Mouse (Mus musculus) embryo, embryonic 11 days (tissue): Measurements from ENCODE around the gene Actr8.

Experiments
- DNase-seq: peaks from one replicate; pipeline ENCODE4 v3.0.0-alpha.2; 2015

Gene Actr8

GRCm38 (mm10) chr14:30041836-30042235, 63.7 kb downstream of the Actr8 start:
- DNase-seq = no peak

DNA sequence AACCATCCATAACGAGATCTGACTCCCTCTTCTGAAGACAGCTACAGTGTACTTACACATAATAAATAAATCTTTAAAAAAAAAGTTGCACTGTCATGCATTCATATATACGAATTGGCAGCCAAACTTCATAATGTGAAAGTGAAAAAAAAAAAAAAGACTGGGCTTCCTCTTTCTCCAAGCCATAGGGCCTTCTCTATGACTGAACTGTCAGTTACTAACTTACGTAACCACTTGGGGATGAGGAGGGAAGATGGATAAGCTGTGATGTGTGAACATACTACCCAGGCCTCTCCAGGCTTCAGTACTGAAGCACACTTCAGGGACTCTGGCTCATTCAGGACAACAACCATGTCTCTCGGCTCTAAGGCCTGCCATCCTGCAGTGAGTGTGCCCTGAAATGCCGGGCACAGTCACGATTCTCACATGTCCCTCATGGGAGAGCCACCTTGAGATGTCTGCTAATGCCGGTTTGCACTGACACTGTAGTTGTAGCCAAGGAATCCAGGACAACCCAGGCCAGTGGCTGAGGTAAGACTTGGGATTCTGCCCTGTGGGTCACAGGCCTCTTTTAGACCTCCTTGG, 65.3 kb downstream of the Actr8 start:
- DNase-seq = no peak

DNA sequence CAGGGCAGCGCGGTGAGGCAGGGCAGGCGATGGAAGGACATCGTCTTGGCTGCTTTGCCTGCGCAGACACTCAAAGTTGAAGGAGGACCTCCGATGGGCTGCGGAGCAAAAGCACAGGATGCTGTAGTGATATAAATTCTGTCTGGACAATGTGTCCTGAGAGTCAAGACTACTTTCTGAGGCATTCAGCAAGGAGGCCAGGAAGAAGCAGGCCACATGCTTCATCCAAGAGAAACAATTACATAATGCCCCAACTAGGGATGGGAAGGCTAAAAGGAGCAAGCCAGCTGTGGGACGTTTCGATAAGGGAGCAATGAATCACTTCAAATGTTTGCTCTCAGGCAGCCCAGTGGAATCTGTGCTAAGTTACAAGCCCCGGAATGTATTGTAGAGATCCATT, 67.1 kb downstream of the Actr8 start:
- no peak for DNase-seq

DNA sequence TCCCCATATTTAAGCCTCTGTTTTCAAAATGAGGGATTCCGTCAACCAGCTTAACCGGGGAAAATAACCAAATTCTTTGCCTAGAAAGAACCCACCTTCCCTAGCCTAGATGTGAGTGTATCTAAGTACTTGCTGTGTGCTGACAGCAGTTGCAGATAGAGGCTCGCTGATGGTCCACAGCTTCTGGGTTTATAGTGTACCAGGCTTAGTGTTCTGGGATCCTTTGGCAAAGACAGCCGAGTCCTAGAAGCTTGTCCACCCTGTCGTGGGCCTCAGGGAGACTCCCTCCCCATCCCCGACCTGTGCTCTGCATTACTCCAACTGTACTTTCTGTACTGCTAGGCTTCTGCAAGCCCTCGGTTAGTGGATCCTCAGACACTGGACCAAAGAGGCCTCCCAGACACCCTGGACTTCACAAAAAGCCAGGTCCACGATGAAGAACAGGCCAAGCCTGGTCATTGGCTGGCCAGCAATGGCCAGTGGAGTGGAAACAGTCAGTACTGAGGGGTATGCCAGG, 67.6 kb downstream of the Actr8 start:
- DNase-seq = no peak

- no peak for DNase-seq
Measured at GRCm38 (mm10) chr14:30046976-30047375, 68.8 kb downstream of the Actr8 start.

- DNase-seq = no peak
Measured at GRCm38 (mm10) chr14:30048049-30048448, 69.9 kb downstream of the Actr8 start.

DNA sequence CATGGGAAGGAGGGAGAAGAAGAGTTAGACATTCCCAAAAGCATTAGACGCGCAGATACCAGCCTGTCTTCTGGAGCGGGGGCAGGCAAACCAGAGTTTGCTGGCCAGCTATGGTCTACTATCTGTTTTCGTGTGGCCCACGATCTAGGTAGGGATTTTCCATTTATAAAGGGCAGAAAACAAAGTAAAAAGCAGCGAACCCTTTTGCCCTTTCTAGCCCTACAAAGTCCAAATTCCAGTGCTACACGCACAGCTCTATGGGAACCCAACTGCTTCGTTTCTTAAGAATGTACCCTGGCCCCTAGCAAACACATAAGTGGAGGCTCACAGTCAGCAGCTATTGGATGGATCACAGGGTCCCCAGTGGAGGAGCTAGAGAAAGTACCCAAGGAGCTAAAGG, 72.1 kb downstream of the Actr8 start:
- DNase-seq = no peak

DNA sequence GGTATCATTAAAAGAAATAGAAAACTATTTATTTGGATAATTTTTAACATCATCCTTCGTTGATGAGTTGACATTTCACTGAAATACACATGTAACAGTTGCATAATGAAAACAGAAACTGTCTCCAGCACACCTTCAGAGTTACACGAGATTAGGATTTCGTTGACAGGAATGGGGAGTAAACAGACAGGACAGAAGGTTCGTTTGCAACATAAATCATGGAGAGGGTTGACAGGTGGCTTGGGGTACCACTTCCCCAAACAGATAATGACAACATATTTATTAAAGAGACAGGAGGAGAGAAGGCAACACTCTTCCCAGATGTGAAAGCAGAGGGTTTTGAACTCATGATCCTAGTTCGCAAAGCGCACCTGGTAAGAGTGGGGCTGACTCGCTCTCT, 76.8 kb downstream of the Actr8 start:
- no peak for DNase-seq
